Mouse (Mus musculus): Measurements from ENCODE around the gene Gm44502. TPM values are rescaled to one million over a fixed set of nuclear protein-coding genes. Genes with fewer than 3 reads are reported as not detected.
A peak's percentile ranks its signal among the peaks of the same experiment; 100 is the strongest.

The Gm44502 gene
- polyA plus RNA-seq, 1 experiment from 2014 or later: not detected

- H3K4me2 ChIP-seq: peak overlapping the region; percentile 73
- peaks cover 26% of the 10 kb centered on the region for H3K4me1 ChIP-seq (replicated peaks)
- peak; percentile 87 for ATAC-seq (ENCODE audit: low read depth)
- peaks cover 46% of the 10 kb centered on the region for H3K36me3 ChIP-seq
- 1% methylated on average over 35 of the region's 35 CpGs for WGBS
- peak overlapping the region; percentile 62 for H3K4me3 ChIP-seq
- peak overlapping the region; percentile 94 for H3K27ac ChIP-seq (replicated peaks)
- H3K9ac ChIP-seq: peak overlapping the region; percentile 80
- no peaks in the 10 kb centered on the region for H3K9me3 ChIP-seq
- peaks cover 32% of the 10 kb centered on the region for H3K27me3 ChIP-seq
These were observed 56.3 kb downstream of the Gm44502 start for GRCm38 (mm10) chr15:89373027-89373761.

- no peak for ATAC-seq (ENCODE audit: low read depth)
- Histone ChIP-seq H3K27ac (replicated peaks) (no peak overlapping the region), H3K36me3 (peaks cover 53% of the 10 kb centered on the region), H3K9me3 (no peaks in the 10 kb centered on the region), H3K4me2 (peak overlapping the region; percentile 73), H3K27me3 (peaks cover 25% of the 10 kb centered on the region), H3K9ac (peak overlapping the region; percentile 80; the same call in 1 of the 2 replicates), H3K4me1 (replicated peaks) (peaks cover 24% of the 10 kb centered on the region), H3K4me3 (peak overlapping the region; percentile 62)
- WGBS: 84% methylated on average over 7 of the region's 7 CpGs
These were observed 57.0 kb downstream of the Gm44502 start for GRCm38 (mm10) chr15:89372536-89372935.

- Histone ChIP-seq H3K4me2 (no peak overlapping the region), H3K4me1 (replicated peaks) (peaks cover 19% of the 10 kb centered on the region), H3K4me3 (no peak overlapping the region), H3K36me3 (peaks cover 57% of the 10 kb centered on the region), H3K9me3 (no peaks in the 10 kb centered on the region), H3K9ac (no peak overlapping the region), H3K27ac (replicated peaks) (no peak overlapping the region), H3K27me3 (peaks cover 21% of the 10 kb centered on the region)
- WGBS: 88% methylated on average over 13 of the region's 13 CpGs
- no peak for ATAC-seq (ENCODE audit: low read depth)
These were observed 57.4 kb downstream of the Gm44502 start for GRCm38 (mm10) chr15:89372068-89372467.

Other genes with a start within 250 kb of the Gm44502 start
- gene Plxnb2, start 248.9 kb downstream of the Gm44502 start, polyA plus RNA-seq (2015; fragmentation: Nextera tagmentation; extraction: Ambion mirVana): 89.8 and 94.5 TPM in 2 replicates
- 68.9 and 71.8 TPM in 2 replicates for gene Dennd6b, start 233.2 kb downstream of the Gm44502 start, polyA plus RNA-seq (2015; fragmentation: Nextera tagmentation; extraction: Ambion mirVana)
- gene Ppp6r2, start 218.1 kb downstream of the Gm44502 start, polyA plus RNA-seq (2015; fragmentation: Nextera tagmentation; extraction: Ambion mirVana): 64.8 and 76.9 TPM in 2 replicates
- 81.8 and 90.0 TPM in 2 replicates for gene Sbf1, start 114.4 kb downstream of the Gm44502 start, polyA plus RNA-seq (2015; fragmentation: Nextera tagmentation; extraction: Ambion mirVana)
- gene Adm2, start 107.0 kb downstream of the Gm44502 start, polyA plus RNA-seq (2015; fragmentation: Nextera tagmentation; extraction: Ambion mirVana): not detected in 2 replicates
- not detected in 2 replicates for gene Miox, start 95.3 kb downstream of the Gm44502 start, polyA plus RNA-seq (2015; fragmentation: Nextera tagmentation; extraction: Ambion mirVana)
- 34.1 and 35.1 TPM in 2 replicates for gene Lmf2, start 74.0 kb downstream of the Gm44502 start, polyA plus RNA-seq (2015; fragmentation: Nextera tagmentation; extraction: Ambion mirVana)
- gene Ncaph2, start 74.0 kb downstream of the Gm44502 start, polyA plus RNA-seq (2015; fragmentation: Nextera tagmentation; extraction: Ambion mirVana): 101 and 117 TPM in 2 replicates
- gene Sco2, start 55.9 kb downstream of the Gm44502 start, polyA plus RNA-seq (2015; fragmentation: Nextera tagmentation; extraction: Ambion mirVana): 10.9 and 11.3 TPM in 2 replicates
- gene Tymp, start 52.7 kb downstream of the Gm44502 start, polyA plus RNA-seq (2015; fragmentation: Nextera tagmentation; extraction: Ambion mirVana): 2.0 and 2.2 TPM in 2 replicates
- 0.27 and 1.9 TPM in 2 replicates for gene Odf3b, start 50.4 kb downstream of the Gm44502 start, polyA plus RNA-seq (2015; fragmentation: Nextera tagmentation; extraction: Ambion mirVana)
- not detected in 2 replicates for gene Klhdc7b, start 44.8 kb downstream of the Gm44502 start, polyA plus RNA-seq (2015; fragmentation: Nextera tagmentation; extraction: Ambion mirVana)
- gene Syce3, start 19.2 kb downstream of the Gm44502 start, polyA plus RNA-seq (2015; fragmentation: Nextera tagmentation; extraction: Ambion mirVana): not detected in 2 replicates
- gene Cpt1b, start 3.8 kb downstream of the Gm44502 start, polyA plus RNA-seq (2015; fragmentation: Nextera tagmentation; extraction: Ambion mirVana): 0.73 and 1.7 TPM in 2 replicates
- 6.1 and 7.3 TPM in 2 replicates for gene C730034F03Rik, start 107 bp downstream of the Gm44502 start, polyA plus RNA-seq (2015; fragmentation: Nextera tagmentation; extraction: Ambion mirVana)
- 81.4 and 82.2 TPM in 2 replicates for gene Chkb, start 212 bp upstream of the Gm44502 start, polyA plus RNA-seq (2015; fragmentation: Nextera tagmentation; extraction: Ambion mirVana)
- gene Mapk8ip2, start 24.2 kb upstream of the Gm44502 start, polyA plus RNA-seq (2015; fragmentation: Nextera tagmentation; extraction: Ambion mirVana): 77.3 and 78.0 TPM in 2 replicates
- 18.4 and 19.1 TPM in 2 replicates for gene Arsa, start 47.7 kb upstream of the Gm44502 start, polyA plus RNA-seq (2015; fragmentation: Nextera tagmentation; extraction: Ambion mirVana)
- gene Shank3, start 69.9 kb upstream of the Gm44502 start, polyA plus RNA-seq (2015; fragmentation: Nextera tagmentation; extraction: Ambion mirVana): 6.5 and 8.0 TPM in 2 replicates
- 0.48 and 1.5 TPM in 2 replicates for gene Acr, start 138.6 kb upstream of the Gm44502 start, polyA plus RNA-seq (2015; fragmentation: Nextera tagmentation; extraction: Ambion mirVana)
- 70.7 and 82.4 TPM in 2 replicates for gene Rabl2, start 162.2 kb upstream of the Gm44502 start, polyA plus RNA-seq (2015; fragmentation: Nextera tagmentation; extraction: Ambion mirVana)